Mouse (Mus musculus) limb, embryonic 11.5 days (tissue): ENCODE results near the gene Pradc1. TPM values are rescaled to one million over a fixed set of nuclear protein-coding genes. Genes with fewer than 3 reads are reported as not detected.
"Not testable (repeated sequence)": the region's sequence is repeated elsewhere in the genome, so short reads cannot be mapped to it uniquely, and the experiment has no call there.

Experiments used
- ATAC-seq: fragments of 200-750 bp; cut with Nextera tagmentation; 2 replicates; pipeline ENCODE4 v1.8.0; 2017; ENCODE audit warnings: low read depth; ENCODE audit not compliant: insufficient number of reproducible peaks, low FRiP score, low TSS enrichment
- DNase-seq: peaks from one replicate; pipeline ENCODE4 v3.0.0-alpha.2; 2015; ENCODE audit warnings: low spot score
- H3K27ac ChIP-seq: fragments of 300-500 bp; sonication (generic); replicated peaks from 2 replicates; pipeline ENCODE4 v1.5.1; 2014; ENCODE audit warnings: low read depth, mild to moderate bottlenecking, low read length
- H3K27me3 ChIP-seq: fragments of 300-500 bp; sonication (generic); 2 replicates; pipeline ENCODE4 v1.6.1; 2014; ENCODE audit warnings: mild to moderate bottlenecking, low read length, mixed read lengths; ENCODE audit not compliant: control insufficient read depth, insufficient read depth
- H3K36me3 ChIP-seq: fragments of 300-500 bp; sonication (generic); 2 replicates; pipeline ENCODE4 v1.6.1; 2014; ENCODE audit warnings: mild to moderate bottlenecking, low read length, moderate library complexity, mixed read lengths; ENCODE audit not compliant: control insufficient read depth, insufficient read depth
- H3K4me1 ChIP-seq: fragments of 300-500 bp; sonication (generic); 2 replicates; pipeline ENCODE4 v1.6.1; 2014; ENCODE audit warnings: low read length, mixed read lengths; ENCODE audit not compliant: control insufficient read depth, insufficient read depth
- H3K4me2 ChIP-seq: fragments of 300-500 bp; sonication (generic); 2 replicates; pipeline ENCODE4 v1.6.1; 2014; ENCODE audit warnings: low read depth, mild to moderate bottlenecking, moderate library complexity; ENCODE audit not compliant: severe bottlenecking
- H3K4me3 ChIP-seq: fragments of 300-500 bp; sonication (generic); 2 replicates; pipeline ENCODE4 v1.5.1; 2014; ENCODE audit warnings: low read depth, low read length
- H3K9ac ChIP-seq: fragments of 300-500 bp; sonication (generic); 2 replicates; pipeline ENCODE4 v1.6.1; 2014; ENCODE audit warnings: mild to moderate bottlenecking, low read length
- H3K9me3 ChIP-seq: fragments of 300-500 bp; sonication (generic); 2 replicates; pipeline ENCODE4 v1.6.1; 2016; ENCODE audit warnings: low read length; ENCODE audit not compliant: control insufficient read depth
- WGBS: fragments of 180-500 bp; shearing (Covaris S2); extraction: QIAGEN DNeasy Blood & Tissue Kit; methylation state at CpG from one replicate; pipeline ENCODE4 v1.1.7; 2014; 5-methylcytosine and 5-hydroxymethylcytosine counted together
- polyA plus RNA-seq: library from polyadenylated mRNA; unstranded; fragments of >200 nt; fragmentation: Nextera tagmentation; extraction: Ambion mirVana; gene quantifications from 2 replicates; pipeline ENCODE4 v1.2.1, GENCODE M21; 2014

The Pradc1 gene
- polyA plus RNA-seq, 1 experiment from 2014 or later: 20.9 TPM

- H3K36me3 ChIP-seq: peaks cover 15% of the 10 kb centered on the region
- no peak for DNase-seq
- no peak overlapping the region for H3K9ac ChIP-seq
- WGBS: 67% methylated on average over 8 of the region's 8 CpGs
- no peaks in the 10 kb centered on the region for H3K27me3 ChIP-seq
- H3K4me1 ChIP-seq: no peaks in the 10 kb centered on the region
- ATAC-seq: no peak
- no peaks in the 10 kb centered on the region for H3K9me3 ChIP-seq
- no peak overlapping the region for H3K4me2 ChIP-seq
- H3K4me3 ChIP-seq: no peak overlapping the region
- H3K27ac ChIP-seq: no peak overlapping the region
Observed at GRCm38 (mm10) chr6:85471962-85472361, 20.2 kb upstream of the Pradc1 start.

- Histone ChIP-seq H3K27ac (no peak overlapping the region), H3K9ac (no peak overlapping the region), H3K9me3 (no peaks in the 10 kb centered on the region), H3K27me3 (no peaks in the 10 kb centered on the region), H3K4me3 (no peak overlapping the region), H3K36me3 (peaks cover 24% of the 10 kb centered on the region), H3K4me1 (no peaks in the 10 kb centered on the region), H3K4me2 (no peak overlapping the region; the same call in 1 of the 2 replicates)
- WGBS: 76% methylated on average over 5 of the region's 5 CpGs
- ATAC-seq (no peak), DNase-seq (no peak)
Observed at GRCm38 (mm10) chr6:85469660-85470430, 18.1 kb upstream of the Pradc1 start.

GRCm38 (mm10) chr6:85465381-85465780, 13.6 kb upstream of the Pradc1 start:
- H3K27me3 ChIP-seq: no peaks in the 10 kb centered on the region
- H3K36me3 ChIP-seq: peaks cover 44% of the 10 kb centered on the region
- H3K9ac ChIP-seq: no peak overlapping the region
- no peaks in the 10 kb centered on the region for H3K4me1 ChIP-seq
- H3K9me3 ChIP-seq: no peaks in the 10 kb centered on the region
- ATAC-seq: no peak
- no peak overlapping the region for H3K4me2 ChIP-seq
- no peak for DNase-seq
- no peak overlapping the region for H3K27ac ChIP-seq
- no peak overlapping the region for H3K4me3 ChIP-seq

GRCm38 (mm10) chr6:85459621-85460020, 7.9 kb upstream of the Pradc1 start:
- Histone ChIP-seq H3K27ac (no peak overlapping the region), H3K9me3 (no peaks in the 10 kb centered on the region), H3K4me1 (no peaks in the 10 kb centered on the region), H3K4me3 (no peak overlapping the region), H3K27me3 (no peaks in the 10 kb centered on the region), H3K9ac (no peak overlapping the region), H3K4me2 (no peak overlapping the region), H3K36me3 (peaks cover 26% of the 10 kb centered on the region)
- WGBS: 88% methylated on average over 2 of the region's 2 CpGs
- DNase-seq (no peak), ATAC-seq (no peak)

GRCm38 (mm10) chr6:85452816-85453215, 1.0 kb upstream of the Pradc1 start:
- no peak overlapping the region for H3K27ac ChIP-seq
- H3K36me3 ChIP-seq: no peaks in the 10 kb centered on the region
- WGBS: 11% methylated on average over 7 of the region's 7 CpGs
- ATAC-seq (no peak), DNase-seq (peak; percentile 24)
- no peaks in the 10 kb centered on the region for H3K9me3 ChIP-seq
- H3K4me2 ChIP-seq: peak overlapping the region; percentile 95
- H3K27me3 ChIP-seq: no peaks in the 10 kb centered on the region
- H3K4me3 ChIP-seq: peak overlapping the region; percentile 87
- H3K4me1 ChIP-seq: peaks cover 13% of the 10 kb centered on the region
- peak overlapping the region; percentile 93 for H3K9ac ChIP-seq

- ATAC-seq (no peak), DNase-seq (no peak)
- 0% methylated on average over 15 of the region's 15 CpGs for WGBS
Observed at GRCm38 (mm10) chr6:85452411-85452665, 568 bp upstream of the Pradc1 start.

GRCm38 (mm10) chr6:85450697-85451663, 790 bp downstream of the Pradc1 start, which contains the start of gene Cct7:
Gene Cct7, plus strand, starts transcription at chr6:85451514.
- DNase-seq (peak; percentile 98), ATAC-seq (peak; percentile 92)
- peak within 1 kb of the TSS; percentile 93 for H3K9ac ChIP-seq
- H3K4me1 ChIP-seq: peaks cover 13% of the 10 kb centered on the region
- 3% methylated on average over 96 of the region's 96 CpGs for WGBS
- no peaks in the 10 kb centered on the region for H3K27me3 ChIP-seq
- H3K4me3 ChIP-seq: peak within 1 kb of the TSS; percentile 87
- H3K27ac ChIP-seq: peak within 1 kb of the TSS; percentile 86
- no peaks in the 10 kb centered on the region for H3K9me3 ChIP-seq
- H3K4me2 ChIP-seq: peak within 1 kb of the TSS; percentile 95
- H3K36me3 ChIP-seq: peaks cover 6% of the 10 kb centered on the region

More at GRCm38 (mm10) chr6:85452411-85452665, 568 bp upstream of the Pradc1 start:
- H3K9me3 ChIP-seq: no peaks in the 10 kb centered on the region
- H3K4me2 ChIP-seq: peak overlapping the region; percentile 95
- H3K4me3 ChIP-seq: peak overlapping the region; percentile 87
- peak overlapping the region; percentile 93 for H3K9ac ChIP-seq
- H3K27ac ChIP-seq: peak overlapping the region; percentile 86
- peaks cover 13% of the 10 kb centered on the region for H3K4me1 ChIP-seq
- H3K27me3 ChIP-seq: no peaks in the 10 kb centered on the region
- H3K36me3 ChIP-seq: peaks cover 2% of the 10 kb centered on the region; the same call in 1 of the 2 replicates

GRCm38 (mm10) chr6:85450140-85450539, 1.6 kb downstream of the Pradc1 start:
- H3K4me3 ChIP-seq: peak overlapping the region; percentile 87; the same call in 1 of the 2 replicates
- not testable (repeated sequence) for H3K4me2 ChIP-seq, H3K9me3 ChIP-seq, H3K36me3 ChIP-seq, H3K9ac ChIP-seq, ATAC-seq, DNase-seq, H3K27me3 ChIP-seq, H3K27ac ChIP-seq
- H3K4me1 ChIP-seq: peaks cover 13% of the 10 kb centered on the region
- WGBS: 76% methylated on average over 1 of the region's 1 CpGs
